16 mouse cellular contexts compared by ENCODE assay signal in genomic region chr17:50388715-50389710, GRCm38 (mm10).
DNase-seq lines count a peak whose midpoint lies in the region; ATAC-seq and TF ChIP-seq lines count a peak whose summit lies in the region.
"Had no signal": no experiment of that assay in that cellular context is flagged by ENCODE, and none has a peak within 500 bp of the region (broad histone marks: within the 10 kb centered on the region; RNA-seq: fewer than 3 reads in every experiment).

No protein-coding gene starts in this region.

- H3K27me3 ChIP-seq in intestine, embryonic 14.5 days (replicated peaks; ENCODE audit: control insufficient read depth, insufficient read depth, low read length): no peaks in the 10 kb centered on the region
- no peaks in the 10 kb centered on the region; the same call in 1 of the 2 replicates for H3K27me3 ChIP-seq in intestine, postnatal 0 days (replicated peaks; ENCODE audit: control insufficient read depth, insufficient read depth, low read length)
- no peaks in the 10 kb centered on the region for H3K27me3 ChIP-seq in intestine, embryonic 16.5 days (replicated peaks; ENCODE audit: control insufficient read depth, insufficient read depth, low read length)
- H3K27me3 ChIP-seq in splenic B cell, adult 2 months (ENCODE audit: control insufficient read depth, insufficient read depth, low read length, poor library complexity, severe bottlenecking): no peaks in the 10 kb centered on the region
- H3K27me3 ChIP-seq in forebrain, embryonic 12.5 days: no peaks in the 10 kb centered on the region
- H3K27me3 ChIP-seq: kidney, embryonic 15.5 days; neural tube, embryonic 15.5 days had no signal

- WGBS in intestine, embryonic 14.5 days: 62% methylated on average over 12 of the region's 12 CpGs
- 49% methylated on average over 12 of the region's 12 CpGs for WGBS in intestine, postnatal 0 days
- WGBS in intestine, embryonic 16.5 days: 54% methylated on average over 12 of the region's 12 CpGs
- 86% methylated on average over 12 of the region's 12 CpGs for WGBS in forebrain, embryonic 12.5 days

- no peak overlapping the region for H3K4me2 ChIP-seq in intestine, embryonic 14.5 days (ENCODE audit: low read length)
- no peak overlapping the region for H3K4me2 ChIP-seq in intestine, postnatal 0 days (replicated peaks; ENCODE audit: low read depth)
- H3K4me2 ChIP-seq in intestine, embryonic 16.5 days (ENCODE audit: low read depth, low read length): no peak overlapping the region
- H3K4me2 ChIP-seq in forebrain, embryonic 12.5 days: no peak overlapping the region
- H3K4me2 ChIP-seq: kidney, embryonic 15.5 days; neural tube, embryonic 15.5 days had no signal

- 0 out of 2 replicates have a peak, but pooled peaks cover 2% of the 10 kb centered on the region for H3K4me1 ChIP-seq in intestine, embryonic 14.5 days (replicated peaks; ENCODE audit: control insufficient read depth, insufficient read depth, low read length)
- no peaks in the 10 kb centered on the region for H3K4me1 ChIP-seq in intestine, postnatal 0 days (replicated peaks; ENCODE audit: control insufficient read depth, insufficient read depth, low read length)
- no peaks in the 10 kb centered on the region; the same call in 1 of the 2 replicates for H3K4me1 ChIP-seq in intestine, embryonic 16.5 days (ENCODE audit: control insufficient read depth, insufficient read depth, low read length)
- H3K4me1 ChIP-seq in forebrain, embryonic 12.5 days: no peaks in the 10 kb centered on the region
- H3K4me1 ChIP-seq: neural tube, embryonic 15.5 days had no signal

- DNase-seq in intestine, embryonic 14.5 days (ENCODE audit: low spot score): peak; percentile 55
- DNase-seq in CD8-positive naive resting alpha-beta T cell, adult 2 months (ENCODE audit: low read depth in 2 of 2, low spot score in 2 of 2): peak; percentile 5 to 12
- peak; percentile 44 for DNase-seq in splenic B cell, adult 2 months (ENCODE audit: low read depth, low spot score)
- DNase-seq in urinary bladder, adult 2 months (ENCODE audit: low spot score): no peak
- DNase-seq in layer of hippocampus, adult 2 months (ENCODE audit: low spot score in 2 of 2): no peak
- DNase-seq: adrenal gland, postnatal 14 days; heart, postnatal 36 days; lung, adult 2 months; right cerebral cortex, adult 18-20 months had no signal

- H3K27ac ChIP-seq in intestine, embryonic 14.5 days (ENCODE audit: low read depth): no peak overlapping the region
- H3K27ac ChIP-seq in intestine, postnatal 0 days (ENCODE audit: low read depth, low read length): no peak overlapping the region
- peak overlapping the region; percentile 31 for H3K27ac ChIP-seq in intestine, embryonic 16.5 days (ENCODE audit: low read length)
- H3K27ac ChIP-seq in forebrain, embryonic 12.5 days: no peak overlapping the region
- no peak overlapping the region for H3K27ac ChIP-seq in layer of hippocampus, adult 2 months
- H3K27ac ChIP-seq: kidney, embryonic 15.5 days; neural tube, embryonic 15.5 days had no signal

- no peak for ATAC-seq in intestine, embryonic 14.5 days (replicated peaks; ENCODE audit: low FRiP score, low TSS enrichment, low read depth)
- ATAC-seq in intestine, postnatal 0 days: no peak
- peak; percentile 60; the same call in 1 of the 2 replicates for ATAC-seq in intestine, embryonic 16.5 days
- no peak for ATAC-seq in forebrain, embryonic 12.5 days (ENCODE audit: low FRiP score)
- ATAC-seq: midbrain, embryonic 16.5 days had no signal

- H3K36me3 ChIP-seq in intestine, embryonic 14.5 days (ENCODE audit: control insufficient read depth, insufficient read depth, low read length): no peaks in the 10 kb centered on the region
- H3K36me3 ChIP-seq in intestine, postnatal 0 days (ENCODE audit: control insufficient read depth, insufficient read depth): no peaks in the 10 kb centered on the region
- H3K36me3 ChIP-seq in intestine, embryonic 16.5 days (ENCODE audit: control insufficient read depth, insufficient read depth, low read length): no peaks in the 10 kb centered on the region
- H3K36me3 ChIP-seq in splenic B cell, adult 2 months (ENCODE audit: control insufficient read depth, insufficient read depth, low read length, poor library complexity, severe bottlenecking): no peaks in the 10 kb centered on the region
- no peaks in the 10 kb centered on the region for H3K36me3 ChIP-seq in forebrain, embryonic 12.5 days (replicated peaks)
- H3K36me3 ChIP-seq: kidney, embryonic 15.5 days; neural tube, embryonic 15.5 days had no signal

- no peak overlapping the region for H3K4me3 ChIP-seq in intestine, embryonic 14.5 days (ENCODE audit: low read depth, low read length)
- H3K4me3 ChIP-seq in intestine, postnatal 0 days (ENCODE audit: low read depth, low read length): no peak overlapping the region
- H3K4me3 ChIP-seq in intestine, embryonic 16.5 days (ENCODE audit: low read length): no peak overlapping the region
- H3K4me3 ChIP-seq in forebrain, embryonic 12.5 days (replicated peaks): no peak overlapping the region
- no peak overlapping the region for H3K4me3 ChIP-seq in layer of hippocampus, adult 2 months
- H3K4me3 ChIP-seq: erythroblast, embryonic 14.5 days; kidney, embryonic 15.5 days; neural tube, embryonic 15.5 days had no signal

- no peak overlapping the region for H3K9ac ChIP-seq in intestine, embryonic 14.5 days (ENCODE audit: low read length)
- no peak overlapping the region for H3K9ac ChIP-seq in intestine, postnatal 0 days (ENCODE audit: low read depth, low read length)
- no peak overlapping the region for H3K9ac ChIP-seq in intestine, embryonic 16.5 days (ENCODE audit: low read depth, low read length)
- no peak overlapping the region for H3K9ac ChIP-seq in forebrain, embryonic 12.5 days
- H3K9ac ChIP-seq: kidney, embryonic 15.5 days; neural tube, embryonic 15.5 days had no signal

- TF ChIP-seq CTCF in intestine, postnatal 0 days (IDR thresholded peaks at IDR 0.05; ENCODE audit: low read depth): no peak
- TF ChIP-seq CTCF in layer of hippocampus, adult 2 months (conservative IDR thresholded peaks at IDR 0.05): no peak

- no peaks in the 10 kb centered on the region for H3K9me3 ChIP-seq in intestine, embryonic 14.5 days (ENCODE audit: control insufficient read depth, low read length)
- no peaks in the 10 kb centered on the region for H3K9me3 ChIP-seq in intestine, postnatal 0 days (ENCODE audit: control insufficient read depth)
- H3K9me3 ChIP-seq in intestine, embryonic 16.5 days (ENCODE audit: control insufficient read depth, low read length): no peaks in the 10 kb centered on the region
- no peaks in the 10 kb centered on the region for H3K9me3 ChIP-seq in forebrain, embryonic 12.5 days
- H3K9me3 ChIP-seq: kidney, embryonic 15.5 days; neural tube, embryonic 15.5 days had no signal

Comparison
In these comparisons a context has a peak if more than half of its experiments do, and no peak if none do; other contexts are left out.
1. DNase-seq: peak in intestine, embryonic 14.5 days (single experiment), CD8-positive naive resting alpha-beta T cell, adult 2 months (2 of 2) and splenic B cell, adult 2 months (single experiment); none in urinary bladder, adult 2 months (single experiment) and layer of hippocampus, adult 2 months (0 of 2).